Mouse (Mus musculus) lung, embryonic 14.5 days (tissue): Measurements from ENCODE around the gene Atic. TPM values are rescaled to one million over a fixed set of nuclear protein-coding genes. Genes with fewer than 3 reads are reported as not detected.

ENCODE experiments used
- ATAC-seq: fragments of 200-750 bp; cut with Nextera tagmentation; 2 replicates; pipeline ENCODE4 v1.8.0; 2017; ENCODE audit warnings: mild to moderate bottlenecking, moderate TSS enrichment, moderate library complexity; ENCODE audit not compliant: insufficient read depth
- DNase-seq: peaks from one replicate; pipeline ENCODE4 v3.0.0-alpha.2; 2015
- H3K27ac ChIP-seq: fragments of 300-500 bp; sonication (generic); 2 replicates; pipeline ENCODE4 v1.5.1; 2014; ENCODE audit warnings: low read depth, mild to moderate bottlenecking, moderate library complexity
- H3K27me3 ChIP-seq: fragments of 300-500 bp; sonication (generic); 2 replicates; pipeline ENCODE4 v1.6.1; 2014; ENCODE audit warnings: low read length, control low read depth; ENCODE audit not compliant: insufficient read depth
- H3K36me3 ChIP-seq: fragments of 300-500 bp; sonication (generic); 2 replicates; pipeline ENCODE4 v1.6.1; 2014; ENCODE audit warnings: control low read depth; ENCODE audit not compliant: insufficient read depth
- H3K4me1 ChIP-seq: fragments of 300-500 bp; sonication (generic); 2 replicates; pipeline ENCODE4 v1.6.1; 2014; ENCODE audit warnings: antibody characterized with exemption, control low read depth; ENCODE audit not compliant: insufficient read depth
- H3K4me2 ChIP-seq: fragments of 300-500 bp; sonication (generic); 2 replicates; pipeline ENCODE4 v1.6.1; 2014; ENCODE audit warnings: mild to moderate bottlenecking
- H3K4me3 ChIP-seq: fragments of 300-500 bp; sonication (generic); 2 replicates; pipeline ENCODE4 v1.5.1; 2014; ENCODE audit warnings: low read depth, low read length
- H3K9ac ChIP-seq: fragments of 300-500 bp; sonication (generic); 2 replicates; pipeline ENCODE4 v1.6.1; 2014
- H3K9me3 ChIP-seq: fragments of 300-500 bp; sonication (generic); 2 replicates; pipeline ENCODE4 v1.6.1; 2016; ENCODE audit warnings: low read depth, low read length, control low read depth
- CTCF ChIP-seq: IDR thresholded peaks from 2 replicates; pipeline ENCODE4 v1.5.1; 2016; ENCODE audit warnings: antibody characterized with exemption, low read depth
- WGBS: fragments of 180-500 bp; shearing (Covaris S2); extraction: QIAGEN DNeasy Blood & Tissue Kit; methylation state at CpG from one replicate; pipeline ENCODE4 v1.1.7; 2014; 5-methylcytosine and 5-hydroxymethylcytosine counted together
- polyA plus RNA-seq: library from polyadenylated mRNA; unstranded; fragments of >200 nt; fragmentation: Nextera tagmentation; extraction: Ambion mirVana; gene quantifications from 2 replicates; pipeline ENCODE4 v1.2.1, GENCODE M21; 2014

Gene Atic
- polyA plus RNA-seq, 1 experiment from 2014 or later = 71.5 TPM

GRCm38 (mm10) chr1:71576837-71577236, 19.9 kb downstream of the Atic start:
- H3K4me2 ChIP-seq = no peak overlapping the region
- H3K27ac ChIP-seq = no peak overlapping the region
- no peaks in the 10 kb centered on the region for H3K27me3 ChIP-seq
- TF ChIP-seq CTCF = no peak
- H3K4me3 ChIP-seq = no peak overlapping the region
- peaks cover 85% of the 10 kb centered on the region for H3K36me3 ChIP-seq
- DNase-seq = no peak
- no peak for ATAC-seq
- WGBS = 86% methylated on average over 6 of the region's 6 CpGs
- H3K4me1 ChIP-seq = no peaks in the 10 kb centered on the region
- H3K9me3 ChIP-seq = no peaks in the 10 kb centered on the region
- no peak overlapping the region for H3K9ac ChIP-seq

- Histone ChIP-seq H3K36me3 (peaks cover 61% of the 10 kb centered on the region), H3K9me3 (no peaks in the 10 kb centered on the region), H3K4me3 (no peak overlapping the region), H3K9ac (no peak overlapping the region), H3K27me3 (no peaks in the 10 kb centered on the region), H3K4me2 (no peak overlapping the region), H3K27ac (no peak overlapping the region), H3K4me1 (no peaks in the 10 kb centered on the region)
- TF ChIP-seq CTCF = no peak
- DNase-seq (no peak), ATAC-seq (no peak)
- WGBS = 87% methylated on average over 4 of the region's 4 CpGs
These were observed 22.6 kb downstream of the Atic start for GRCm38 (mm10) chr1:71579526-71579925.

- H3K4me2 ChIP-seq = no peak overlapping the region
- H3K4me1 ChIP-seq = no peaks in the 10 kb centered on the region
- ATAC-seq (peak; percentile 28; the same call in 1 of the 2 replicates), DNase-seq (no peak)
- H3K9ac ChIP-seq = no peak overlapping the region
- H3K27me3 ChIP-seq = no peaks in the 10 kb centered on the region
- peaks cover 64% of the 10 kb centered on the region for H3K36me3 ChIP-seq
- H3K9me3 ChIP-seq = no peaks in the 10 kb centered on the region
- H3K4me3 ChIP-seq = no peak overlapping the region
- no peak for TF ChIP-seq CTCF
- 90% methylated on average over 12 of the region's 12 CpGs for WGBS
- H3K27ac ChIP-seq = no peak overlapping the region
These were observed 23.5 kb downstream of the Atic start for GRCm38 (mm10) chr1:71580408-71580807.

- no peak overlapping the region for H3K4me2 ChIP-seq
- H3K4me3 ChIP-seq = no peak overlapping the region
- no peaks in the 10 kb centered on the region for H3K4me1 ChIP-seq
- H3K27me3 ChIP-seq = no peaks in the 10 kb centered on the region
- whole genome bisulfite sequencing = 91% methylated on average over 8 of the region's 8 CpGs
- H3K9me3 ChIP-seq = no peaks in the 10 kb centered on the region
- DNase-seq (no peak), ATAC-seq (no peak)
- H3K36me3 ChIP-seq = peaks cover 65% of the 10 kb centered on the region
- TF ChIP-seq CTCF = no peak
- H3K9ac ChIP-seq = no peak overlapping the region
- H3K27ac ChIP-seq = no peak overlapping the region
These were observed 26.4 kb downstream of the Atic start for GRCm38 (mm10) chr1:71583302-71583701.

- H3K9me3 ChIP-seq = no peaks in the 10 kb centered on the region
- no peaks in the 10 kb centered on the region for H3K4me1 ChIP-seq
- no peaks in the 10 kb centered on the region for H3K27me3 ChIP-seq
- no peak for TF ChIP-seq CTCF
- H3K4me2 ChIP-seq = no peak overlapping the region
- no peak for ATAC-seq
- 75% methylated on average over 7 of the region's 7 CpGs for whole genome bisulfite sequencing
- no peak overlapping the region for H3K9ac ChIP-seq
- H3K36me3 ChIP-seq = peaks cover 64% of the 10 kb centered on the region
- H3K27ac ChIP-seq = no peak overlapping the region
- no peak overlapping the region for H3K4me3 ChIP-seq
- DNase-seq = no peak
These were observed 26.9 kb downstream of the Atic start for GRCm38 (mm10) chr1:71583900-71584299.

- WGBS = 81% methylated on average over 7 of the region's 7 CpGs
- H3K36me3 ChIP-seq = peaks cover 70% of the 10 kb centered on the region
- no peaks in the 10 kb centered on the region for H3K4me1 ChIP-seq
- H3K27me3 ChIP-seq = no peaks in the 10 kb centered on the region
- no peak overlapping the region for H3K9ac ChIP-seq
- no peaks in the 10 kb centered on the region for H3K9me3 ChIP-seq
- DNase-seq = no peak
- no peak overlapping the region for H3K4me2 ChIP-seq
- no peak overlapping the region for H3K4me3 ChIP-seq
- no peak for TF ChIP-seq CTCF
- no peak for ATAC-seq
- no peak overlapping the region for H3K27ac ChIP-seq
These were observed 29.7 kb downstream of the Atic start for GRCm38 (mm10) chr1:71586658-71587057.

GRCm38 (mm10) chr1:71590038-71590437, 33.1 kb downstream of the Atic start:
- no peak for TF ChIP-seq CTCF
- no peak overlapping the region for H3K4me2 ChIP-seq
- WGBS = 95% methylated on average over 11 of the region's 11 CpGs
- DNase-seq = no peak
- H3K4me1 ChIP-seq = no peaks in the 10 kb centered on the region
- no peaks in the 10 kb centered on the region for H3K27me3 ChIP-seq
- H3K36me3 ChIP-seq = peaks cover 96% of the 10 kb centered on the region
- H3K4me3 ChIP-seq = no peak overlapping the region
- H3K27ac ChIP-seq = no peak overlapping the region
- H3K9me3 ChIP-seq = no peaks in the 10 kb centered on the region
- H3K9ac ChIP-seq = no peak overlapping the region
- no peak for ATAC-seq

GRCm38 (mm10) chr1:71593184-71593583, 36.2 kb downstream of the Atic start:
- DNase-seq = no peak
- Histone ChIP-seq H3K4me2 (no peak overlapping the region), H3K9ac (no peak overlapping the region), H3K9me3 (no peaks in the 10 kb centered on the region), H3K27ac (no peak overlapping the region), H3K4me3 (no peak overlapping the region), H3K36me3 (peaks cover 94% of the 10 kb centered on the region), H3K27me3 (no peaks in the 10 kb centered on the region), H3K4me1 (no peaks in the 10 kb centered on the region)
- ATAC-seq = no peak
- 86% methylated on average over 9 of the region's 9 CpGs for WGBS
- no peak for TF ChIP-seq CTCF
